Mouse (Mus musculus): ENCODE data around the gene Gdpd1.

DNA sequence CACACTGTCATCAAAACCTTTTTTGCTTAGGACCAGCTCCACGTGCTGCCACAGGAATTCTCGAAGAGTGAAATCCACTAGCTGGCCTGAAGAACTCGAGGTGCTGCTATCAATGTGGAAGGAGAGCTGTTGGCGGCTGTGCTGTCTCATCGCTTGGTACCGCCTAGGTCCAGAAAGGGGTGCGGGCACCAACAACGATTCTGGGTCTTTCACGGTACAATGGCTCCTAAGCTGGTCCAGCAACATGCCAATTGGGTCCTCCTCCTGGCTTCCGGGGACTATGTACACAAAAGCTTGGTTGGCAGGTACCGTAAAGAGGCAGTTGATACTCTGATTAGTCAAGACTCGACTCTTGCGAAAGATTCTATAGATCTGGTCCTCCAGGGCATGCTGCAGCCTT, 11.6 kb upstream of the Gdpd1 start:
- no peak for TF ChIP-seq POLR2A (IDR thresholded peaks at IDR 0.05; ENCODE audit: low read depth, low read length)
- no peak for TF ChIP-seq CTCF (IDR thresholded peaks at IDR 0.05; ENCODE audit: extremely low read depth, insufficient read depth, insufficient read length, insufficient replicate concordance)

Data from spleen, adult 2 months (tissue).